Mouse (Mus musculus): ENCODE results near the gene Pdk2. TPM values are rescaled to one million over a fixed set of nuclear protein-coding genes. Genes with fewer than 3 reads are reported as not detected.
"Not testable (repeated sequence)": the region's sequence is repeated elsewhere in the genome, so short reads cannot be mapped to it uniquely, and the experiment has no call there.

The Pdk2 gene
- total RNA-seq, 1 experiment from 2014 or later = 2.9 TPM

DNA sequence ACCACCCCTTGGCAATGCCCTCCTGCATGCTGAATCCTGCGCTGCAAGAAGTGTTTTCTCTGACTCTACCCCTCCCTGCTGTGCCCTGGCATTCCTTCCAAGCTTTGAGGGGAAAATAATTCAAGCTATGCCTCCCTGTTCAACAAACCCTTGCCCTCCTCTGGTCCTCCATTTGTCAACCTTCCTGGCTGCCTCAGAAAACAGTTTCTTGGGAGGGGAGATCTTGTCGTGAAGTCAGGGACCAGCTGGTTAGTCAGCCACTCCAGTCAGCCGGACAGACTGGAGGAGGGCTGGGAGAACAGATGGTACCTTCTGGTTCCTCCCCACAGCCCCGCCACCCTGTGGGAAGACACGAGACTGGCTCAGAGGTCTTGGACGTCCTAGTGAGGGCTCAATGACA lies 3.8 kb downstream of the Pdk2 start:
- no peak for ATAC-seq (ENCODE audit: extremely low read depth, insufficient number of reproducible peaks, low FRiP score, poor library complexity, severe bottlenecking)

DNA sequence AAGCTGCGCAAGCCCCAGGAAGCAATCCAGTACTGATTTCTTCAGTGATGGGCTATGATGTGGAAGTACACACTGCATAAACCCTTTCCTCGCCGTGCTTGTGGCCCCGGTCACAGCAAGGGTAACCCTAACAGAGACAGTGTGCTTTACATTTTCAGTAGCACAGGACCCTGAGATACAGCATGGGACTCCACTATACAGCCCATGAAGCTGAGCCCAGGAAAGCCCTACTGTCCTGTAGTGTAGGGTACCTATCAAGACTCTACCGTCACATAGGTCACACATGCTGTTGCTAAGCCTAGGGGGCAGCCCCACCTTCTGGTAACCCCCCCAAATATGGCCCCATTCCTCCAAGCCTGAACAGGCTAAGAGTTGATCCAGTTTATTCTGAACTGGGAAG lies 4.6 kb downstream of the Pdk2 start:
- ATAC-seq (ENCODE audit: extremely low read depth, insufficient number of reproducible peaks, low FRiP score, poor library complexity, severe bottlenecking) = no peak

DNA sequence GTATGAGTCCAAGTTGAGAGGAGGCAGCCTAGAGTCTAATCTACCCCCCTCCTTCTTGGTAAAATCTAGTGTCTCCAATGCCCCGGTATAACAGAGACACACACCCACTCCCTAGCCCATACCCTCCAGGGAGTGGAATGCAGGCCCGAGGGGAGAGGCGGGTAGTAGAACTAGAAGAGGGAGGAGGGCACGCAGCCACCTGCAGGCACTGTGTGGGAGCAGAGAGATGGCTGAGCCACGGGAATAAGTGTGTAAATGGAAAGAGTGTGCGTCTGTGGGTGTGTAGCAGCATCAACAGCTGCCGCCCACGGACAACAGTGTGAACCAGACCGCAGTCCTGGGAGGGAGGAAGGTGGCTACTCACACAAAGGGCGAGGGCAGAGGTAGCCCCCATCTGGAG lies 6.3 kb downstream of the Pdk2 start:
- no peak for ATAC-seq (ENCODE audit: extremely low read depth, insufficient number of reproducible peaks, low FRiP score, poor library complexity, severe bottlenecking)

DNA sequence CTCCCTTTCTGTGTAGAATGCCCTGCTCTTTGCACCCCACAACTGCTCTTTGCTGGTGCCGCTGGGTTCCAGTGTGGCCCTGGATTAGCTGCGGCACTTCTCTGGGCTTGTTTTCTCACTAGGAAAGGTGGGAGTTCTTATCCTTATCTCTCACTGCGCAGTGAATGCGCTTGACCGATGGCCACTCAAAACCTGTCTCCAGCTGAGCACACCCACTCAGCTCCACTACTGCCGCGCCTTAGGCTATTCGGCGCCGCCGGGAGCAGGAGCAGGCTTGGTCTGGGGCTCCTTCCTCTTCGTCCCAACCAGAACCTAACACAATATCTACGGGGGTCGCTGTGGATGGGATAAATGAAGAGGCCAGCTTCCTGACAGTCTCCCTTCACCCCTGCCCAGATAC lies 7.5 kb downstream of the Pdk2 start:
- ATAC-seq (ENCODE audit: extremely low read depth, insufficient number of reproducible peaks, low FRiP score, poor library complexity, severe bottlenecking) = no peak

DNA sequence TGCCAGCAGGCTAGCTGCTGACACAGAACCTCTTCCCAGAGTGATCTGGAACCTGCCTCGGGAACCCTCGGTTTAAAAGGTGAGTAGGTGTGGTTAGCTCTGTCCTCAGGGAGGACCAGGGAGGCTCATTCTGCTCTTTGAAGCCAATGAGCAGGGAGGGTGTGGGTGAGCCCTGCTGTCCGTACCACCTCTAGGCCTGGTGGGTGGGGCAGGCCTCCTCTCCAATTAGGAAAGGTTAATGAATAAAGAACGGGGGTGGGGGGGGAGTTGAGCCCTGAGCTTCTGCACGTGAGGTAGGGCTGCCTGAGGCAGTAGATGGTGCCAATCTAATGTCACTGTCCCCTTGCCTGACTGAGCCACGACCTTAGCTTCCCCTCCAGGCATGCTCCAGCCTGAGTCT lies 8.2 kb downstream of the Pdk2 start:
- ATAC-seq (ENCODE audit: extremely low read depth, insufficient number of reproducible peaks, low FRiP score, poor library complexity, severe bottlenecking) = no peak

DNA sequence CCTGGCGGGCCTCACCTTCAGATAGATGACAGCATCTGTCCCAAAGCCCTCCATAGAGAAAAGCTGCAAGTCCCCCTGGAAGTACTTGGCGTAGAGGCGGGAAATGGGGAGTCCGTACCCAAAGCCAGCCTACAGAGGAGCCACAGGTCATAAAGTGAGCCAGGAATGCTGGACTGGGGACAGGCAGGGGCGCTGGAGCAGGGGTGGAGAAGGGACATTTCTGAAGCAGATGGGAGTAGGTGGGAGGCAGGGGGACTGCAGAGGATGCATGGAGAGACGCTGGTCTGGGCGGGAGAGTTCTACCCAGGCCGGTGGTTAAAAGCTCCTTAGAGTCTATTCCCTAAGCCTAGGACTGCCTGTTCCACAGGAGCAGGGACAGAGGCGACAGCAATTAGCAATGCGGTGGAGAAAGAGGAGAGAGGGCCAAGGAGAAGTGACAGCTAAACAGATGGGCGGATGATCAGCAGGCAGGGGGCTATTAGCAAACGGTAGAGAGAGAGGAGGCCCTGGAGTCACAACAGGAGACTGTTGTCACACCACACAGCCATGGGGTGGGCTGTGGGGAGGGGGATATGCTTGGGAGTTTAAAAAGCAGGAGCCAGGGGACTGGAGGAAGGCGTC lies 13.2 kb downstream of the Pdk2 start:
- ATAC-seq (ENCODE audit: extremely low read depth, insufficient number of reproducible peaks, low FRiP score, poor library complexity, severe bottlenecking) = no peak

DNA sequence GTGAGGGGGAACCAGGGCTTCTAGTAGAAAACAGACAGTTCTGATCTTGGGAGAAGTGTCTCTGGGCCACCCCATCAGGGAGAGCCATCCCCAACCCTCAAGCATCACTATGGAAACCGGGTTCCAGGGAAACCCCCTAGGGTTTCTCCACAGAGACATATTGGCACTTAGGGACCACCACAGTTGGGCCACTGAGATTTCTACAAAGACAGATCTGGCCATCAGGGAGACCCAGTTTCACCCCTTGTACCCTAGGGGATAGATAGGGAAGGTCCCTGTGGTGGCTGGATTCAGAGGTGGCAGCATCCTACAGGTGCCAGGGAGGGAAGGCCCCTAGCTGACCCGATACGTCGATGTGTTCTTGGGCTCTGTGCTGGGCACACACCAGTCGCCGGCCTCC lies 14.3 kb downstream of the Pdk2 start:
- no peak for ATAC-seq (ENCODE audit: extremely low read depth, insufficient number of reproducible peaks, low FRiP score, poor library complexity, severe bottlenecking)

DNA sequence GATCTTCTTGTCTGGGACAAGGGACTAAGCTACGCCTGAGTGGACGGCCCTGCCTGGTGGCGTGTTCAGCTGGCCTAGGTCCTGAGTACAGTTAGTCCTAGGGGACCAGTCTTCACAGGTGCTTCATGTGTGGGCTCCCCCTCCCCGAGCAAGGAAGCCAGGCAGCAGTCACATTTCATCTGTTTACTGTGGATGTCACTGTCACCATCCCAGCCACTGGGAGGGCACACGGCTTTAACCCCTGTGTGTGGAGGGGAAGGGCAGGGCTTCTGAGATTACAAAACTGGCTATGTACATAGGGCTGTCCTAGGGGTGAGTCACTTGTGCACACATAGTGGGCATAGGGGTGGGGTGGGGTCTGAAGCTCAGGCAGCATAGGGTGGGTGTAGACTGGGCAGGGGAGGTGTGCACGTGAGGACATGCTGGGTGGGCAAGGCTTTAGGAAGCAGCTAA lies 15.0 kb downstream of the Pdk2 start:
- ATAC-seq (ENCODE audit: extremely low read depth, insufficient number of reproducible peaks, low FRiP score, poor library complexity, severe bottlenecking) = no peak

DNA sequence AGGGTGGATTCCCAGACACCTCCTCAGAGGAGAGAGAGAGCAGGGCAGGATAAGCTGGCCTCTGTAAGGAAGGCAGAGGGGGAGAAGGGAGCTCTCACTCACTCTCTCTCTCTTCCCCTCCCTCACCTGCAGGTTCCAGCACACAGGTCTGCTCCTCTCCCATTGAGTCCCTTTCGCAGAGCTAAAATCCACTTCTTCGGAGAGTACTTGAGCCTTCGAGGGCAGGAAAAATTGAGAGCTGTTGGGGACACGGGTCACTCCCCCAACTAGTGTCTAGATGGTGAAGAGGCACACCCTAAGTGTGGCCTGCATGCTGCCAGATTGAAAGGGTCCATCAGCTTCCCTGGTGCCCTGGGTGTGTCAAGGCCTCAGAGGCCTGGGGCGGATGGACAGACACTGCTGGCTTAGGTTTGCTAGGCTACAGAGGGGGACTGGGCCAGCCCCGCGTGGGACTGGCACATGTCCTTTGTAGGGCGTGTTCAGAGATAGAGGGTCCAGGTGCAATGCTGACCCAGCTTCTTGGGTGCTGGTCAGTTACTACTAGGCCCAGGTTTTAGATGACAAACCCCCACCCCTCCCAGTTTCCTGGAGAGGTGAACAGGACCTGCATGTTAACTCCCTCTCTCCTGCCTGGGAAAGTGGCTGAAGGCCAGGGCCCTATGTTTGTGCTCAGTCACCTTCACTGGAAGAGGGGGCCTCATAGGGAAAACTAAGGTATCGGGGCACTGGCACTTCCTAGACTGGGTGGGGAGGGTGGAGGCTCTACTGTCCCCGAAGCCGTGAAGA lies 15.7 kb downstream of the Pdk2 start:
- ATAC-seq (ENCODE audit: extremely low read depth, insufficient number of reproducible peaks, low FRiP score, poor library complexity, severe bottlenecking) = no peak

DNA sequence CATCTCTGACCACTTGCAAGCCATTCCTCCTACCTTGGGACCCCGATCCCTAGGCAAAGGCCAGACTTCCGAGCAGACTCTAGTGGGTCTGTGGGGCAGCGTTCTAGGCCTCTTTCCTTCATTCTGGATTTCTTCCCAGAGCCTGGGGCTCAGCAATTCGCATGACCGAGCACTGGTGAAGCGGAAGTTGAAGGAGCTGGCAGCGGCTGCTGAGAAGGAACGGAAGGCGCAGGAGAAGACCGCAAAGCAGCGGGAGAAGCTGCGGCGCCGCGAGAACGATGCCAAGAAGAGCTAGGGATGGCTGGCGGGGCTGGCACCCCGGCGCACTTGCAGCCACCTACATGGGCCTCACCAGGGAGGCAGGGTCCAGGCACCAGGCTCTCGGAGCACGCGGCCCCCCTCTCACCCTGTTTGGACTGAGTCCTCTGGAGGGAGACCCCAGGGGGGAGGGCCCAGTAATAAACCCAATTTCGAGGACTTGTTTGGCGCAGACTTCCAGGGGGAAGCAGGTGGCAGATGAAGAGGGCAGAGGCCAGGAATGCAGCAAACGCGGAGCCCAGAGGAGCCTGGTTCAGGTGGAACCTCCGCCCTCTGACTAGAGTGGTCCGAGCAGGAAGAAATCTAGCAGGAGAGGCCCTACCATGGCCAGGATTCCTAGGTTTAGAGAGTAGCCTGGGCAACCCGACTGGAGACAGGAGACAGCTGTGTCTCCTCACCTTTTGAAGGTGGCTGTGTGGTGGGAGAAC lies 16.5 kb downstream of the Pdk2 start:
- no peak for ATAC-seq (ENCODE audit: extremely low read depth, insufficient number of reproducible peaks, low FRiP score, poor library complexity, severe bottlenecking)

DNA sequence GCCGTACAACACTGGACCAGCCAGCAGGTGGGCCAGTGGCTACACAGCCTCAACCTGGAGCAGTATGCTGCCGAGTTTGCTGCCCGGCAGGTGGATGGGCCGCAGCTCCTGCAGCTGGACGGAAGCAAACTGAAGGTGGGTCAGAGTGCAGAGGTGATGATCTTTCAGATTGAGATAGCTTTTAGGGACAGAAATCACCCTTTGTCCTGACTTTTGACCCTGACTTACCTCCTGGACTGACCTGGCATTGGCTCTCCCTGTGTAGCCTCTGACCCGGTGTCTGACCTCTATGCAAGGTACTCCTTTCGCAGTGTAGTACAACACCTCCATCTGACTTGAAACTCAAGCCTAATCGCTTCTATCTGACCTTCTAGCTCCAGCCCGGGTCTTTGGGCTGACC lies 17.7 kb downstream of the Pdk2 start:
- no peak for ATAC-seq (ENCODE audit: extremely low read depth, insufficient number of reproducible peaks, low FRiP score, poor library complexity, severe bottlenecking)

DNA sequence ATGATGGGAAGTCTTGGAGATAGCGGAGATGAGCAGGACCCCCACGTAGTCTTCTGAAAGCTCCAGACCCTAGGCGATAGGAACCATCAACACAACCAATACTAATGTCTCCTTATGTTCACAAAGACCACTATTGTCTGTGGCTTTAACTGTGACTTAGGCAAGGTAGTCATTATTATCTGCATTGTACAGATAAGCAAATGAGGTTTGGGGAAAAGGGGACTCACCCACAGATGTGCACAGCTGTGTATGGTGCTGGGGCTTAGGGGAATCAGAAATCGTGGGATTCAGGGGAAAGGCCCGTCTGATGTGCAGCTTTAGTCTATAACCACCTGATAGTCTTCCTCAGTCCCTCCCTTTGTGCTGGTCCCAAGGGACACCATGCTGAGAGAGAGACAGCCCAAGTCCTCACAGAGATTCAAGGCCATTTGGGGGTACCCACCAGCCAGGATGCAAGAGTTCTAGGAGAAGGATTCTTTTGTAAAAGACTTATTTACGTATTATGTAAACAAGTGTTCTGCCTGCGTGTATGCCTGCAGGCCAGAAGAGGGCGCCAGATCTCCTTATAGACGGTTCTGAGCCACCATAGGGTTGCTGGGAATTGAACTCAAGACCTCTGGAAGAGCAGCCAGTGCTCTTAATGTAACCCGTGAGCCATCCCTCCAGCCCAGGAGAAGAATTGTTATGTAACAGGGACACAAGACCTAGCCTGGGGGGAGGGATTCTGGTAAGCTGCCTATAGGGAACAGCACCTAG lies 18.7 kb downstream of the Pdk2 start:
- ATAC-seq (ENCODE audit: extremely low read depth, insufficient number of reproducible peaks, low FRiP score, poor library complexity, severe bottlenecking) = no peak

DNA sequence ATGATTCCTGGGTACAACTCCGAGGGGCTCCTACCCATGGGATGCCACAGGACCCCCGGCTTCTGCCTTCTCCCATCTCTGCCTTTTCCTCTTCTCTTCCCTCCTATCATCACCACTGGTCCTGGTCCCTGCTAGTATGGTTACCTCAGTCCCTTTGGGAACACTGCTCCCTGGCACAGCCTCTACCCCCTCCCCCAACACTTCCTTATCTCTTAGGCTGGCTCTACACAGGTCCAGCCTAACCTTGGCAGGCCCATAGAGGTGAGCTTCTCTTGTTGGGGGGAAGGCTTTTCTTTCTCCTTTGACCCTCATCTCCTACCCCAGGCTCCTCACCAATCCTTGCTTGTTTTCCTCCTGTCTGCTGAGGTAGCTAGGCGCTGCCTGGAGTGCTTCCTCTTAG lies 25.7 kb downstream of the Pdk2 start:
- no peak for ATAC-seq (ENCODE audit: extremely low read depth, insufficient number of reproducible peaks, low FRiP score, poor library complexity, severe bottlenecking)

DNA sequence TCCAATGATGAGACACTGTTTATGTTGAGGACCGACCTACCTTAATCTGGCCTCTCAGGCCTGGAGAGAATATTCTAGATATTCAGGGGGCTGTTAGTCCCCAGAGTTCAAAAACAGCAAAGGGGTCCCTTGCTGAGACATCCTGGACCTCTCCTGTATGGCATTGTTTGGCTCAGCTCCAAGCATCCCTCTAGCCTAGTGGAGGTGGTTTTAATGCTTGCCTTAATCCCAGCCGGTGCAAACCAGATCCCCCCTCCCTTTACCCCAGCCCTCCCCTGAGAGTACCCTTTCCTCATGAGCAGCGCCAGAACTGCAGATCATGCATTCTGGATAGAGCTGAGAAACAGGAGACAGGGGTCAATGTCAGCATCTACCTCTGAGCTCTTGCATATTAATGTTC lies 28.7 kb downstream of the Pdk2 start:
- no peak for ATAC-seq (ENCODE audit: extremely low read depth, insufficient number of reproducible peaks, low FRiP score, poor library complexity, severe bottlenecking)

DNA sequence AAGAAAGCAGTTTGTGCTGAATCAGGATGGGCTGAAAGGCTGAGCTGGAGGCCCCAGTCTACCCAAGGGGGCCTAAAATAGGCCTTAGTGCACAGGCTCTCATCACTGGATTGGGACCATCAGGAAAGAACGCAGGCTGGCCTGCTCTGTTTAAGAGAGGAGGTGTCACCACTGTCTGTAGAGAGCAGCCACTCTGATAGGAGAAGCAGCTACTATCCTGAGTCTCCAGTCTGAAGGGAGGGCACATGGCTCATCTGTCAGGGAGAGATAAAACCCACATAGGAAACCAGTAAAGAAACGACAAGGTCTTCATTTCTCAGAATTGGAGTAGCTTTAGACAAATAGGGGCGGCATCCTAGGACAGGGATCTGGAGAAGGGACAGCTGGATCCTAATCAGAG lies 29.1 kb downstream of the Pdk2 start:
- ATAC-seq (ENCODE audit: extremely low read depth, insufficient number of reproducible peaks, low FRiP score, poor library complexity, severe bottlenecking) = no peak

DNA sequence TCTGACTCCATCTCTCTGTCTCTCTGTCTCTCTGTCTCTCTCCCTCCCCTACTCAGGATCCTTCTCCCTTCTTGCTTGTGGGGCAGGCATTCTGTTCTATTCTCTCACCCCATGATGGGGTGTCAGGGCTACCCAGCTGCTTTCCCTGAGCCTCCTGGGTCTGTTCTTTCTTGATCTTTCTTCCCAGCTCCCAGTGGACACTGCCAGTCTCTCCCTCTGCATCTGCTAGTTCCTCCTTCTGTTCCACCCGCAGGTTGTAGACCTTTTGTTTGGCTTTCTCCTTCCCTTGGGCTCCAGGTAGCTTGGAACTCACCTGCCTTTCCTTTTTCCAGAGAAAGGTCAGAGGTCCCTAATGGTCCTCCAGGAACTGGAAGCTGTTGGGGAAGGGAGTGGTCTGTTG lies 29.7 kb downstream of the Pdk2 start:
- no peak for ATAC-seq (ENCODE audit: extremely low read depth, insufficient number of reproducible peaks, low FRiP score, poor library complexity, severe bottlenecking)

DNA sequence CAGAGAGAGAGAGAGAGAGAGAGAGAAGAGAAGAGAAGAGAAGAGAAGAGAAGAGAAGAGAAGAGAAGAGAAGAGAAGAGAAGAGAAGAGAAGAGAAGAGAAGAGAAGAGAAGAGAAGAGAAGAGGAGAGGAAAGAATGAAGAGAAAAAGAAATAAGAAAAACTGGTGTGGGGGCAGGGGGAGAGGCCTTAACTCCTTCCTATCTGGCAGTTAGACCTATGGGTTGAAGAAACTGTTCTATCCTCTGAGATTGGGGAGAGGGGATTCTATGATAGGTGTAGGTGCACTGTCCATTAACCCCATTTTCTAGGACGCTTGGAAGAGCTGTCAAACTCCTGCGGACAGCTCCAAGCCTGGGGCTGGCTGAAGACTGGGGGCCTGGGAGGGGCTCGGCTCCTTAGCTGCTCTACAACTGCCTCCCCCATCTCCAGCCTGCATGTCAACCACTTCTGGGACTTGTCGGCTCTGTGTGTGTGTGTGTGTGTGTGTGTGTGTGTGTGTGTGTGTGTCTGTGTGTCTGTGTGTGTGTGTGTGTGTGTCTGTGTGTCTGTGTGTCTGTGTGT lies 30.2 kb downstream of the Pdk2 start:
- ATAC-seq (ENCODE audit: extremely low read depth, insufficient number of reproducible peaks, low FRiP score, poor library complexity, severe bottlenecking) = not testable (repeated sequence)

DNA sequence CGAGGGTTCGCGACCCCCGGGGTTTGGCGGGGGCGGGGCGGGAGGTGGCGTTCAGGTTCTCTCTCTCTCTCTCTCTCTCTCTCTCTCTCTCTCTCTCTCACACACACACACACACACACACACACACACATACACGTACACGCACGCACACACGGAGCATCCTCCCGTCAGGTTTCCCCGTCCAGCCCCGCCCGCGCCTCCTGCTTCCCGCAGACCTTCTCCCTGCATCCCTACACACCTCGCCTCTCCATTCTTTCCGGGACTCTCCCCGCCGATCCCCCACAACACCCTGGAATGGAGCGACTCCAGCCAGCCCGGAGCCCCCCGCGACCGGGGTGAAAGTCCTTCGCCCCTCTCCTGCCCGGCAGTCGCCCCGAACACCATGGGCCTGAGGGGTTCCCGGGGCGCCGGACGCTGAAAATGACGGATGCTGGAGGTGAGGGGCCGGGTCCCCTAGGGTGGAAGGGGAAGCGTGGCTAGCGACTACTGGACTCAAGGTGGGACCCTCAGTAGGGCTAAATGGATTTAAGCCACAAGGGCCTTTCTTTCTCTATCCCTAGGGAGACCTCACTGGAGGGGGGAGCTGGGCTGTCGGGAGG lies 30.9 kb downstream of the Pdk2 start:
- no peak for ATAC-seq (ENCODE audit: extremely low read depth, insufficient number of reproducible peaks, low FRiP score, poor library complexity, severe bottlenecking)

DNA sequence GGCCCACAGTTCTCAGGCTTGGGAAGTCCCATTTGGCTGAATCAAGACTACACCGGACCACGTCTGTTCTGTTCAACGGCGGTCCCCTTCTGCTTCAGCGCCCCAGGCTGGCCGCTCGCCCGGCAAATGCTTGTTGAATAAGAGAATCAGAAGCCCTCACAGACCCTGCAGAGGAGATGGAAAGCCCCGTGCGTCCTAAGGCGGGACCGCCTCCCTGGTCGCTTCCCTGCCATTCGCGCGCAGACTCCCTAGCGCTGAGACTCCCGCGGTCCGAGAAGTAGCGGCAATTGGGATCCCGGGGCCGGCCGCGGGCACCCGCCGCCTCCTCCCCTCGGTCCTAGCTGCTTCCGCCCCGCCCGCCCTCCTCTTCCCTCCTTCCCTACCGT lies 31.5 kb downstream of the Pdk2 start, which contains the start of gene Samd14:
Samd14 (plus strand) TSS at position 251 of the 386 bp plus-strand sequence.
- no peak for ATAC-seq (ENCODE audit: extremely low read depth, insufficient number of reproducible peaks, low FRiP score, poor library complexity, severe bottlenecking)

All from neutrophil, adult 5-6 weeks (primary cell).